Mouse (Mus musculus): Measurements from ENCODE around the gene a. TPM values are rescaled to one million over a fixed set of nuclear protein-coding genes. Genes with fewer than 3 reads are reported as not detected.
"Not testable (repeated sequence)": the region's sequence is repeated elsewhere in the genome, so short reads cannot be mapped to it uniquely, and the experiment has no call there.

Gene a
- total RNA-seq, 2 experiments from 2014 or later = 0.76 TPM; not detected in 1

DNA sequence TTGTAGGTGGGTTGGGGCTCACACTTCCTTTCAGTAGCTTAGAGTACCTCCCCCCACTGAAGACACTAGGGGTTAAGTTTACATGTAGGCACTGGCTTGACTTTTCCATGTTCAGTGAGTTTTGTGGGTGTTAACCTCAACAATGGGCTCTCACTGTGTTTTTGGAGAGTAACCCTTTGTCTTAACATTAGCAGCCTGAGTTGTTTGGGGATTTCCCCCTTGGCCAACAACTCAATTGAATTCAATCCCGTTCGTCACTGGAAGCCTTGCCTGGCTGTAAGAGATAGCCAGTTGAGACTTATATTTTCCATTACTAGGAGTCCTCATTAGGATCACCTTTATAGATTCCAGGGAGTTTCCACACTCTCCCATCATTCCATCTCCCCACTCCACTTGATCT, 45.3 kb downstream of the a start:
- no peak for DNase-seq (ENCODE audit: low spot score in 2 of 2)

DNA sequence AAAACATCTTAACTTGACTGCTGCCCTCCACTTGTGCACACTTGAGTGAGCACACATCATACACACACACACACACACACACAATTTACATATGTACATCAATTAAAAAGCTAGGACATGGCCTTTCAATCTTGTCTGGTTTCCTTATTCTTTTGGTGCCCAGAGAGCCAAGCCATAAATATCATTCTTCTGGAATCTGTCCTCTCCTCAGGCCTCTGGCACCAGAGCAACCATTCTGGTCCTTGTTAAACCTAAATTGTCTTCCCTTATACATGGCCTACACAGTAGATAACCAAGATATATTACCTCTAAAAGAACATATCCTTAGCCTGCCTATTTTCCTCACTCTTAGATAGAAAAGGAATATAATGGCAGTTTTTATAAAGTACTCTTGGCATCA, 56.9 kb downstream of the a start:
- DNase-seq (ENCODE audit: low spot score in 2 of 2) = no peak

DNA sequence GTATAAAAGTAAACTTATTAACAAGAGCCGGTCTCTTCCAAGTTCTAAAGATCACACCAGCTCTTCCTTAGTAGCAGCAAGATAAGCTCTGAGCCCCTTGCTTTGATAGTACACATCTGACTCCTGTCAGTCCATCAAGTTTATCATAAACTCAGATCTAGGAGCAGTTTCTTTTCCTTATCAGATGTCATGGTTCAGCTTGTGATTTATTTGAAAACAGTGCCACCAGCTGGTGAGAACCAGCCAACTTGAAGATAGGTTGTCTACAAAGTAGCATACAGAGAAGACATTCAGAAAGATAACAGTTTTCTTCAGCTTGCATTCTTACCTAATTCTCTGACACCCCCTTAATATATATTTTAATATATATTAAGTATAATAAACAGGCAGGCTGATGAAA, 64.2 kb downstream of the a start:
- peak; percentile 67 to 74 for DNase-seq (ENCODE audit: low spot score in 2 of 2)

DNA sequence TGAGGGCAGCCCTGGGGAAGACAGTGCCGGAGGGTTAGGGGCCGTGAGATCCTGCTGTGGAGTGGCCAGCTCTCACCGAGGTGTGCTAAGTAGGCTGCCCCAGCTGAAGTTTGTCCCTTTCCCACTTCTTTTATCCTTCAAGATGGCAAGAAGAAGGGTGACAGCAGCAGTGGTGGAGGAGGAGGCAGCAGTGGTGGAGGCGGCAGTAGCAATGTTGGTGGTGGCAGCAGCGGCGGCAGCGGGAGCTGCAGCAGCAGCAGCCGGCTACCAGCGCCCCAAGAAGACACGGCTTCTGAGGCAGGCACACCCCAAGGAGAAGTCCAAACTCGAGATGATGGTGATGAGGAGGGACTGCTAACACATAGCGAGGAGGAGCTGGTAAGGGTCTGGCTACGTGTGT, 72.5 kb downstream of the a start:
- DNase-seq (ENCODE audit: low spot score in 2 of 2) = no peak

DNA sequence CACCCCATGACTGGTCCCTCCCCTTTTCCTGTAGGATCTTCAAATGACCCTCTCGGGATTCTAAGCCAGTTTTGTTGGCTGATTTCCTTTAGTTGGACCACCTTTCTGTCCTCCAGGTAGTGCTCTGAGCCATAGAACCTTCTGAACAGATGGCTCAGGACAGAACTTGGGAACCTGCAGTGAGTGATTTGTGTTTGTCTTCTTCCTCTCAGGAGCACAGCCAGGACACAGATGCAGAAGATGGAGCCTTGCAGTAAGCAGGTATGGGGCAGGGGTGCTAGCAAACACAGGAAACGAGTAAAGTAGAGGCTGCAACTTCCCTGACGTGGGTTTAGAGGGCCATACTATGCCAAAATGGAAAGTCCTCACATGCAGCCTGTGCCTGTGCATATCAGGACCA, 74.5 kb downstream of the a start:
- DNase-seq (ENCODE audit: low spot score in 2 of 2) = no peak

DNA sequence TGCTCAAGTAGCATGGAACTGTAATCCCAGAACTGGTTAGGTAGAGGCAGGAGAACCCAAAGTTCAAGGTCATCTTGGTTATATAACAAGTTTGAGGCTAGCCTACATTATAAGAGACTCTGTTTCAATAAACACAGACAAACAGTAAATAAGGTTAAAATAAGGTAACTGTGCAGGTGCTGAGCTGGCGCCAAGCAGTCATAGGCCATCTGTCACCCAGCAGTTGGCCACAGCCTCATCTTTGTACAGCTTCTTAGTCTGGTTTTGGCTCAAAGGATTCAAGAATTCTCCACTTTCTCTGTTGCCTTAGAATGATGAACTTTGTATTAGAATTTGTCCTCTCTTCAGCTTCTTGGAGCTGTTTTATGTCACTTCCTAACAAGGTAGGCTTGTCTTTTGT, 76.9 kb downstream of the a start:
- no peak for DNase-seq (ENCODE audit: low spot score in 2 of 2)

DNA sequence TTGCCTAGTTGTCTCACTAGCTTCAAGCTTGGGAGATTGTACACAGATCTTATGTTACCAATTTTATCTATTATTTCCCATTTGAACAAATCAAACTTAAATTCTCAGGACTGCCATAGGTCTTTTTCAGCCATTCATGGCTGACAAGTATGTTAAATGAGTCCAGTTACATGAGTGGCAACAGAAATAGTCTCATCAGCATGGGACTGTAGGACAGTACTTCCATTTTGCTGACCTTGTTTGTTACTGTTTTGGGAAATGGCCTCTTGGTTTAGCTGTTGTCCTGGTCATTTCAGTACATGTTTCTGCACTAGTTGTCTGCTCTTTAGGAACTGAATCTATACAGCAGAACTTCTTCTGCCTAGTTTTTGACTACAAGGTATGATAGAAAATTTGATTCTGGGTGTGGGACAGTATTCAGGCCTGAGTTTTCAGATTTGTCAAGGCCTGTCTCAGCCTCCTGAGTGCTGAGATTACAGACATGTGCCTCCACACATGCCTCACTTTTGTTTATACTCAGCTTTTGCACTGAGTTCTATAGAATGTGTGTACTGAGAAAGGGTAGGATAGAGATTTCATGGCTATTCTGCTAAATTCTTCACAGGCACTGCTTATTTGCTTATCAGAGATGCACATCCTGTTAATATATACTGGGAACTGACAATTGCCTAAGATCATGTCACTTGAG, 78.9 kb downstream of the a start:
- no peak for DNase-seq (ENCODE audit: low spot score in 2 of 2)

DNA sequence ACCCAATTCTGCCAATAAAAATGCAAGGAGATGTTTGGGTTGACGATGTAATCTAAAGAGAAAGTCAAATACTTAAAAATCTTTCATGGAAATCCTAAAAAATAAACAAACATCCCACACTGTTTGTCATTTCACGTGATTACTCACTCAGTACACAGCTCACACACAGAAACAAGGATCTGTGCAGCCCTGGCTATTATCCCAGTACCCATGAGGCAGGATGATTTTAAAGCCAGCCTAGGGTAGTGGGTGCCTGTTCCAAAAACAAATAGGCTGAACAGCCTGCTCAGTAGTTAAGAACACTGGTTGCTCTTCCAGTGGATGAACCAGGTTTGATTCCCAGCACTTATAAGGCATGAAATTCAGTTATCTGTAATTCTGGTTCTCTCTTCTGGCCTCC, 85.4 kb downstream of the a start:
- no peak for DNase-seq (ENCODE audit: low spot score in 2 of 2)

DNA sequence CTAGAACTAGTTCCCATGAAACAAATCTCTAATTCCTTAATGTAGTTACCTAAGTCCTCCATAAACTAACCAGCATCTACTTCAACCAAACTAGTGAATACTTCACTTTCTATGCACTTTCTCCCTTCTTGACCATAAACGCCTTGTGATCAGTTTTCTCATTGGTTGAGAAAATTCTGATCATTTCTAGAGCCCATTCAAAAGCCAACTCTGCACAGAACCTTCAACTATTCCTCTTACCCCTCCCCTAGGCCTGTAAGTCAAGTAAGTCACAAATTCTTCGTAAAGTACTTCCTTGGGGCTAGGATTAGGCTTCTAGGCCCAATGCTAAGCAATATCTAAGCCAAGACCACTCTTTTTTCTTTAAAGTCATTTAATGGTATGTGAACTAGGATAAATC, 100.4 kb downstream of the a start:
- DNase-seq (ENCODE audit: low spot score in 2 of 2) = no peak

DNA sequence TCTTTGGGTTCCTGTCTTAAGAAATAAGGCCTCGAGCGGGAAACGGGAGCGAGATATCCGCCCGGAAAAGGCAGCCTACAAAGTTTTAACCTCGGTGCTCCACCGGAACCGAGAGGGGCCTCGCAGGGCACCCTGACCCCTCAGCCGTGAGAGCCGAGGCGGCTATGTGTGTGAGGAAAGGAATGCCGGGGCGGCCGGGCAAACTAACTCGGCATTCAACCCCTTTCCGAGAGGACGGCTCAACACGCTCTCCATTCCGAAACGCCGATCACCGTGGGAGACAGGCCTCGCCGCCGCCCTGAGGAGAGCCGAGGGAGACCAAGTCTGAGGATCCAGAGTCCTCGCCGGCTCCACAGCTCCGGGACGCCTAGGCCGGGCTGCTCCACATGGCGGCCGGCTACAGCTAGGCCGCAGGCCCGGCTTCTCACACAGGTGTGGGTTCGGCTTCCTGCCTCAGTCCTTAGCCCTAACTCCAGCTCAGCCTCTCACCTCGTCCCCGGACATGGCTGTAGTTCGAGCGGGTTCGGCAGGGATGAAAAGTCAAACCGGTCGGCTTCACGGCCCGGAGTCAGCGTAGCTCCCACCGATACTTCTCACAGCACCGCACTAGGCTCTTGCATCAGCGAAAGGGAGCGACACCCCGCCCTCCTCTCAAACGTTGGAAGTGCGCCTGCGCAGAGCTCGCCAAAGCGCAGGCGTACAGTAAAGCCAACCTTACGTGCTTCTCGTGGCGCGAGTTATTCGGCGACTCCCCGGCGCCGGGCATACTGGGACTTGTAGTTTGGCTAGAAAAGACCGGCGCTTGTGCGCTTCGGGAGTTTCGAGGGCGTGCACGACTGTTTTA, 101.2 kb downstream of the a start, which contains the start of gene Eif2s2:
Gene Eif2s2, minus strand, starts transcription at position 735 of the 844 bp plus-strand sequence.
- peak; percentile 95 to 97 for DNase-seq (ENCODE audit: low spot score in 2 of 2)

DNA sequence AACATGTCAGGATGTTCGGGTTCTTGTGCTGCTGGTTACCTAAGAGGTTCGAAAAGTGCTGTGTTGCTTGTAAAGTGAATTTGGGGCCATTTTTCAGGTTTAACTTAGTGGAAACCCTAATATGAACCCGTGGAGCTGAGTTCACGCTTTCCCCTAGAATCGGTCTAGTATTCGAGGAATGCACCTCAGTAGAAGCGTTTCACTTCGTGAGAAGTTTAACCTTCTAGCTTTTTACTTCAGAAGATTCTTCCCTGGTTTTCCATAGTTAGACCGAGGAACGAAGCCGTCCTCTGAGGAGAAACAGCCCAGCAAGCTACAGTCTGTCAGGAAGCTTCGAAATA, 101.8 kb downstream of the a start:
- no peak for DNase-seq (ENCODE audit: low spot score in 2 of 2)

DNA sequence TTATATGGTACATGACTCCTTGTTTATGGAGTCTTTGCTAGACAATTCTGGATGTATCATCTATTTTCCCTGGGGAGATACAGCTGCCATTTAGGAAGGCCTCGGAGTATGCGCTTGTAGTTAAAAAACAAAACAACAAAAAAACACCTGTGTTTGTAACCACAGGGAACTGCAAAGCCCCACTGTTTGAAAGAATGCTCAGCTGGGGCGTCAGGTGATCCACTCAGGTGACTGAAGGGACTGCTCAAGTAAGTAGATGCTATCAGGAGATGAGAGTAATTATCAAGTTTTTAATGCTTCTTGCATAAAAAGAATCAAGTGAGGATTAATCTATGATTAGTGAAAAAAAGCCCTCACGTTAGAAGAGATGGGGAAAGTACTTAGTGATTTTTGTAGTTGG, 102.3 kb downstream of the a start:
- DNase-seq (ENCODE audit: low spot score in 2 of 2) = no peak

DNA sequence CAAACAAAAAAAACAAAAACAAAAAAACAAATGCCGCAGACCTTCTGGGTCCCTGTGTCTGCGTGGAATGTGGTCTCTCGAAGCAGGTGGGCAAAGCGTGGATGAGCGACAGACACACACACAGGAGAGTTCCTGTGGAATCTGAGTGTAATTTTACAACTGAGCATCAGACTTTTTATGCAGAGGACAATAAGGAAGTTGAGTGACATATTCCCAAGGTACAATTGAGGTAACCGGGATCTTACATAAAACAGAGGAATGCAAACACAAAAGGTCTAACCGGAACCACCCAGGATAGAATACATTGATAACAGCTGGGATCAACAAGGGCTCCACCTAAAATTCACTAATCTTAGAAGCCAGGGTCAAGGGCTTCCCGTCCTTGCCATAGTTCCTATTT, 107.8 kb downstream of the a start:
- not testable (repeated sequence) for DNase-seq (ENCODE audit: low spot score in 2 of 2)

DNA sequence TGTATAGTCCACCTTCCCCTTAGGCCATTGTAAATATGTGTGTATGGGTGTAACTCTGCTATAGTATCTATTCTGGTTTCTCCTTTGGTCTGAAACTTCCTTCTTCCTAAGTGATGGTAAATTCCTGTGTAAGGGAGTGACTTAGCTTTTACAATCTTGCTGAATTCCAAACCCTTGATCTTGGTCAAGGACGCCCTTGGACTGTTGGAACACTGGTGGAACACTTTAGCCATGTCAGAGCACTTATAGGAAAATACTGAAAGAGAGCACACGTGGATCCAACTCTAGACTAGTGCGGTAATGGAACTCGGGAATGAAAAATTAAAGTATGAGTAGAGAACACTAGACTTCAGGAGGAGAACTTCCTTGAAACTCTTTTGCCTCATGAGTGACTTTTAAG, 108.2 kb downstream of the a start:
- DNase-seq (ENCODE audit: low spot score in 2 of 2) = not testable (repeated sequence)

DNA sequence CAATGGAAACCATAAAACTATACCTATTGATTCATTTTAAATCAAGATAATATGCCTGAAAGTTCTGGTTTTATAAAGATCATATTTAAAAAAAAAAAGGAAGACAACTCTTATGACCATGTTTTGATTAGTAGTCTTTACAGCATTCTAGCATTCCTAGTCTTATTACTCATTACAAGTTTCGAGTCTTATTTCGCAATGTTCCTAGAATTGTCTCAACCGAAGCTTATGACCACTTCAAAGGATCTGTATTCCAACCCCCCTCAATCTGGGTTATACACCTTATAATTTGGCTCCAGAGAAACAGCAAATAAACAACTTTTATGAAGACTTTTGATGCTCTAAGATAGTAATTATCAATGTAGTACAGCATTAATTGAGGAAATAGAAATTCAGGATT, 110.9 kb downstream of the a start:
- no peak for DNase-seq (ENCODE audit: low spot score in 2 of 2)

DNA sequence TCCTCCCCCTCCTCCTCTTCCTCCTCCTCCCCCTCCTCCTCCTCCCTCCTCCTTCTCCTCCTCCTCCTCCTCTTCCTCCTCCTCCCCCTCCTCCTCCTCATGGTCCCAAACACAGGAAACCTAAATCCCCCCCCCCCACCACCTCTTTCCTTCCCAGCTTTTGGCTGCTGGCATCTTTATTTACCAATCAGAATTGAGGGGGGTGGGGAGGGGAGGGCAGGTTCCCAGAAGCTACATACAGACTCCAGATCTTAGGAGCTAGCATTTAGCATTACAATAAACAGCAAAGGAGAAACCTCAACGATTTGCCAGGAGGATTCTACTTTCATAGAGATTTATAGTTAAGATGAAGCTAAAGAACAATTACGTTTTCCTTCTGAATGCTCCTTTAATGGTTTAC, 114.6 kb downstream of the a start:
- DNase-seq (ENCODE audit: low spot score in 2 of 2) = no peak

DNA sequence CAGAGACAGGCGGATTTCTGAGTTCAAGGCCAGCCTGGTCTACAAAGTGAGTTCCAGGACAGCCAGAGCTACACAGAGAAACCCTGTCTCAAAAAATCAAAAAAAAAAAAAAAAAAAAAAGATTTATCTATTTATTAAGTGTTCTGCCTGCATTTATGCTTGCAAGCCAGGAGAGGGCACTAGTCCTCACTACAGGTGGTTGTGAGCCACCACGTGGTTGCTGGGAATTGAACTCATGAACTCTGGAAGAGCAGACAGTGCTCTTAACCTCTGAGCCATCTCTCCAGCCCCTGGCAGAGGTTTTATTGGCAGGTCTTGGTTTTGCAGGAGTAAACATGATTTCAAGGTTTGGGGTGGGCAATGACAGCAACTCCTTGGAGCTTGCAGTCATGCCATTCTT, 117.0 kb downstream of the a start:
- DNase-seq (ENCODE audit: low spot score in 2 of 2) = not testable (repeated sequence)

DNA sequence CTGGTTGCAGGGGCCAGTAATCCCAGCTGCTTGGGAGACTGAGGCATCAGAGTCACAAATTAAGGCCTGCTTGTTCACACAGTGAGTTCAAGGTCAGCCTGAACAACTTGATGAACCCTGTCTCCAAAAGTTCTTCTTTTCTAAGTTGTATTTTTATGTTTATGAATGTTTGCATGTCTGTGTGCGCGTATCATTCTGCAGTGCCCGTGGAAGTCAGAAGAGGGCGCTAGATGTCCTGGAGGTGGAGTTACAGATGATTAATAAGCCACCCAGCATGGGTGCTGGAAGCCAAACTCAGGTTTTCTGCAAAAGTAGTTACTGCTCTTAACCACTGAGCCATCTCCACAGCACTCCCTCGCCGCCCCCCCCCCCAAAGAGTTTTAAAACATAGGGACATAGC, 118.6 kb downstream of the a start:
- DNase-seq (ENCODE audit: low spot score in 2 of 2) = no peak

DNA sequence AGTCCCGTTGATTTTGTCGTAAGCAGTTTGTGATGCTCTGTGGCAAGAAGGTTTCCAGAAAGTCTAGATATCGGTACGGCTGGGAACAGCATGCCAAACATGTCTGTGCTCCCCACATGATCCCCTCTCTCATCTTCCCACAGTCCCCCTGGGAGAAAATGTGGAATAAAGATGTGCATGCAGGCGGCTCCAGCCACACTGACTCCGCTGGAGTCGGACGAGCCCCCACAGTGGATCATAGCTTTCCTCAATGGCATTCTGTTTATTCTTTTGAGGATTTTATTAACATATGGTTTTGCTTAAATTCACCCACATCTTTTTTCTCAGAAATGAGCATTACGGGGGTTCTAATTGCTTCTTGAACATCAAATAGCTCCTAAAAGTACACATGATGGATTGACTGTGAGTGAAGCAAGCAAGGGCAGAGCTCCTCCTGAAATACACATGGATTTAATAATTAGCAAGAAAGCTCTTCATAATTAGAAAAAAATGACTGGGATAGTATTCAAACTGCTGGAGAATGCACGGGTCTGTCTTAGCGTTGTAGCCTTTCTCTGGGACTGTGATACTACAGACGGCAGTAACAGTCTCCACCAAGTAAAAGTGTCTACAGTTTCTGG, 124.8 kb downstream of the a start:
- DNase-seq (ENCODE audit: low spot score in 2 of 2) = no peak

DNA sequence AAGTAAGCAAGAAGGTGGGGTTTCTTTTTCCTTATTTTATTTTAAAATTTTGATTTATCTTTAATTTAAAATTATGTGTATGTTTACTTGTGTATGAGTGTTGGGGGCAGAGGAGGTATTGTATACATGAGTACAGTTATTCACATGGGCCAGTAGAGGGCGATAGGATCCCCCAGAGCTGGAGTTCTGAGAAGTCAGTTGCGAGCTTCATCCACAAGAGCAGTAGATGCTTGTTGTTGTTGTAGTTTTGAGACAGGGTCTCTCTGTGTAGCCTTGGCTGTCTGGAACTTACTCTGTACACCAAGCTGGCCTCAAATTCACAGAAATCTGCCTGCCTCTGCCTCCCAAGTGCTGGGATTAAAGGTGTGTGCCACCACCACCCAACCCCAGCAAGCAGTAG, 125.3 kb downstream of the a start:
- DNase-seq (ENCODE audit: low spot score in 2 of 2) = peak in 1 of 2 experiments; percentile 24

DNA sequence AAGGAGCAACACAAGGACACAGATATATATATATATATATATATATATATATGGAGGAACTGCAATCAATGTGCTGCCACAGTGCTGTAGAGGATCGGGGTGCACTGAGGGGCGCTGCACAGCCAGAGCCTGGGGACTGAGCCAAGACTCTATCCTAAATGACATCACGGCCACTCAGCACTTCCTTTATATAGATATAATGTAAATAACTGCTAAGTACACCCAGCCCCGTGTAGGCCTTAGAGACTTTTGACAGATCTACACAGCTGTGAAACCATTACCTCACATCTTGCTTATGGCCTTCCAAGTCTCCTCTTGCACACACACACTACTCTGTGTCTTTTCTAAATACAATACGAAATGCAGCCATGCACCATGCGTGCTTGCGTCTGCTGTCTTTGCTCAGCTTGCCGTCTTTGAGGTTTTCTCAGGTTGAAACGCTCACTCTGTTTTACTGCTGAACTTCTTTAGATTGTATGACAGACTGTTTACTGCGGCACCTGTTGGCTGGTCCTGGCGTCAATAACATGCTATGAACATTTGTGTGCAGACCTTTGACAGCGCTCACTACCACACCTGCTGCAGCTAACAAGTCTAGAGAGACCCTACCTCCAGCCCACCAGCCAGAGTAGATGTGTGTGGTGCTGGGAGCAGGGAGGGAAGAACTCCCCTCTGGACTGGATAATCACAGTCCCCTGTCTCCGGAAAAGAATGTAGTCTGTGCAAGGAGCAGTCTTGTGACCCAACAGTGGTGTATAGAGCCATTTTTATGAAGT, 126.9 kb downstream of the a start:
- no peak for DNase-seq (ENCODE audit: low spot score in 2 of 2)

DNA sequence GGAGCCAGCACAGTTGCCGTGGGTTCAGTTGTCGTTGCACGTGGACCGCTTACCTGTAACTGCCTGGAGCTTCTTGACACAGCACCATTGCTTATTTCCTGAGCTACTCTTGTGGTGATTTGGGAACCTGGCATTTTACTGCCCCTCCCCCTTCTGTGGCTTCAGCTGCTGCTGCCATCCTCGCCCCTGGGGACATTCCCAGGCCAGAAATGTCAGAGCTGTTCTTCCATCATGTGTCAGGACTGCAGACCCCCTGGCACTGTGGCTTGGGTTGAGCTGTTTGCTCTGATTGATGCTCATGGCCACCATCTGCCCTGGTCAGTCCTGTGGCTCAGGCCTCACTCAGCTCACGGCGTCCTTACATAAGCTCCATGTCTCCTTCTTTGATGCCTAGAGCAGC, 129.7 kb downstream of the a start:
- DNase-seq (ENCODE audit: low spot score in 2 of 2) = no peak
